Mouse (Mus musculus): Measurements from ENCODE around the gene Zdhhc14.

GRCm38 (mm10) chr17:5675951-5676350 lies 183.6 kb downstream of the Zdhhc14 start:
- TF ChIP-seq CTCF (IDR thresholded peaks at IDR 0.05; ENCODE audit: low read depth) (0 out of 2 replicates have a peak, but pooled peaks have one; percentile 12), EP300 (IDR thresholded peaks at IDR 0.05; ENCODE audit: low read depth) (no peak)
